Mouse (Mus musculus) olfactory bulb, adult 2 months (tissue): ENCODE data around the gene Gsk3a.

ENCODE experiments used
- CTCF ChIP-seq: fragments of 200-500 bp; IDR thresholded peaks from 2 replicates; pipeline ENCODE4 v1.5.1; 2012; ENCODE audit warnings: low read depth, mild to moderate bottlenecking, low read length, moderate library complexity; ENCODE audit not compliant: insufficient read depth
- POLR2A ChIP-seq: fragments of 200-500 bp; IDR thresholded peaks from 2 replicates; pipeline ENCODE4 v1.6.1; 2012; ENCODE audit warnings: mild to moderate bottlenecking, low read depth, low read length, moderate library complexity; ENCODE audit not compliant: insufficient read depth

DNA sequence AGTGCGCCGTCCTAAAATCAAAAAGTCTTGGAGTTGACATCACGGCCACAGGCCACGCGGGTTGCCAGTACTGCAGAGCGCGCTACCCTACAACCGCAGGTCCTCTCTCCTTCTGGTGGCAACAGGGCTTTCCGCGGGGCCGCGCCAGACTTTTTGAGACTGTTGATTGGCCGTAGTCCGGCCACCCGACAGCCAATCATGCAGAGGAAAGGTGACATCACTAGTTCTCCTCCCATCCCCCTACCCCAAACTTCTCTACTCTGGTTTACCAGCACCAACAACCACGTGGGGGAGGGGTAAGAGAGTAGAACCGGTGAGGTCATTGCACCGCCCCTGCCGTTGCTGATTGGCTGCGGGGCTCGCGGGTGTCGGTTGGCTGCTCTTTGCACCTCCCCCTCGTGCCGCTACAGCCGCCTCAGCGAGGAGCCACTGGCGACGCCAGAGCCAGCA, 29.7 kb upstream of the Gsk3a start, which contains the start of gene Cic:
- TF ChIP-seq CTCF (no peak), POLR2A (peak; percentile 45; the same call in 1 of the 2 replicates)
